Mouse (Mus musculus): ENCODE results near the gene Dip2b. TPM values are rescaled to one million over a fixed set of nuclear protein-coding genes. Genes with fewer than 3 reads are reported as not detected.

The Dip2b gene
- polyA plus RNA-seq, 1 experiment, result 20.3 TPM

- no peak overlapping the region for H3K4me3 ChIP-seq (ENCODE audit: control insufficient read depth, low read depth, low read length)
Measured at GRCm38 (mm10) chr15:100129151-100129790, 90.8 kb downstream of the Dip2b start.

DNA sequence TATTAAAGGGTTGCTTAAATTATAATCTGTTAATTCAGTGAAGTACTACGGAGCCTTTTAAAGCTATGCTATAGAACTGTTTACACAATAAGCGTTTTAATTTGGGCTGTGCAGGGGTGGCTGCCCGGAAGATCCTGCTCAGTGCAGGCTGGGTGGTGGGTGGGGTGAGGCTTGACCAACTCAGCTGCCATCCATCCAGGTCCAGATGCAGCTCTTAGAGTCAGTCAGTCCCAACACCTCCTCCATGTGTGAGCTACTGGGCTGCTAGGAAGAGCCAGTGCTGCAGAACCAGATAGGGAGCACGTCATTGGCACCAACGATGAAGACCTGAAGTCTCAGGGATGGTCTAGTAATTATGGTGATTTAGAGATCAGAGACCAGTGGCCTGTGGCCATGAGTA lies 101.2 kb downstream of the Dip2b start:
- Histone ChIP-seq H3K27me3 (ENCODE audit: control insufficient read depth, insufficient read depth, low read length) (no peaks in the 10 kb centered on the region), H3K27ac (ENCODE audit: control insufficient read depth, insufficient read depth, low read depth, low read length) (no peak overlapping the region), H3K4me3 (ENCODE audit: control insufficient read depth, low read depth, low read length) (no peak overlapping the region), H3K36me3 (ENCODE audit: control insufficient read depth, insufficient read depth, low read length) (no peaks in the 10 kb centered on the region), H3K4me1 (ENCODE audit: control insufficient read depth, insufficient read depth, low read length) (no peaks in the 10 kb centered on the region)
- TF ChIP-seq CTCF (IDR thresholded peaks at IDR 0.05; ENCODE audit: control insufficient read depth, insufficient read depth, insufficient replicate concordance, low read depth, low read length) (no peak), POLR2A (IDR thresholded peaks at IDR 0.05; ENCODE audit: control insufficient read depth, low read depth, low read length) (no peak)

More at GRCm38 (mm10) chr15:100129151-100129790, 90.8 kb downstream of the Dip2b start:
- Histone ChIP-seq H3K36me3 (ENCODE audit: control insufficient read depth, insufficient read depth, low read length) (no peaks in the 10 kb centered on the region; the same call in 1 of the 2 replicates), H3K27me3 (ENCODE audit: control insufficient read depth, insufficient read depth, low read length) (no peaks in the 10 kb centered on the region), H3K27ac (ENCODE audit: control insufficient read depth, insufficient read depth, low read depth, low read length) (no peak overlapping the region), H3K4me1 (ENCODE audit: control insufficient read depth, insufficient read depth, low read length) (no peaks in the 10 kb centered on the region; the same call in 1 of the 2 replicates)
- TF ChIP-seq POLR2A (IDR thresholded peaks at IDR 0.05; ENCODE audit: control insufficient read depth, low read depth, low read length) (no peak), CTCF (IDR thresholded peaks at IDR 0.05; ENCODE audit: control insufficient read depth, insufficient read depth, insufficient replicate concordance, low read depth, low read length) (no peak)

- Histone ChIP-seq H3K4me3 (ENCODE audit: control insufficient read depth, low read depth, low read length) (no peak overlapping the region), H3K36me3 (ENCODE audit: control insufficient read depth, insufficient read depth, low read length) (no peaks in the 10 kb centered on the region), H3K27ac (ENCODE audit: control insufficient read depth, insufficient read depth, low read depth, low read length) (no peak overlapping the region), H3K4me1 (ENCODE audit: control insufficient read depth, insufficient read depth, low read length) (no peaks in the 10 kb centered on the region), H3K27me3 (ENCODE audit: control insufficient read depth, insufficient read depth, low read length) (no peaks in the 10 kb centered on the region)
- TF ChIP-seq POLR2A (IDR thresholded peaks at IDR 0.05; ENCODE audit: control insufficient read depth, low read depth, low read length) (no peak), CTCF (IDR thresholded peaks at IDR 0.05; ENCODE audit: control insufficient read depth, insufficient read depth, insufficient replicate concordance, low read depth, low read length) (no peak)
Measured at GRCm38 (mm10) chr15:100140428-100140827, 102.0 kb downstream of the Dip2b start.

- H3K4me3 ChIP-seq (ENCODE audit: control insufficient read depth, low read depth, low read length), result no peak overlapping the region
- H3K4me1 ChIP-seq (ENCODE audit: control insufficient read depth, insufficient read depth, low read length), result no peaks in the 10 kb centered on the region
- no peak overlapping the region for H3K27ac ChIP-seq (ENCODE audit: control insufficient read depth, insufficient read depth, low read depth, low read length)
- H3K27me3 ChIP-seq (ENCODE audit: control insufficient read depth, insufficient read depth, low read length), result no peaks in the 10 kb centered on the region
- no peaks in the 10 kb centered on the region for H3K36me3 ChIP-seq (ENCODE audit: control insufficient read depth, insufficient read depth, low read length)
- no peak for TF ChIP-seq CTCF (IDR thresholded peaks at IDR 0.05; ENCODE audit: control insufficient read depth, insufficient read depth, insufficient replicate concordance, low read depth, low read length)
- TF ChIP-seq POLR2A (IDR thresholded peaks at IDR 0.05; ENCODE audit: control insufficient read depth, low read depth, low read length), result no peak
Measured at GRCm38 (mm10) chr15:100143091-100143801, 104.8 kb downstream of the Dip2b start.

DNA sequence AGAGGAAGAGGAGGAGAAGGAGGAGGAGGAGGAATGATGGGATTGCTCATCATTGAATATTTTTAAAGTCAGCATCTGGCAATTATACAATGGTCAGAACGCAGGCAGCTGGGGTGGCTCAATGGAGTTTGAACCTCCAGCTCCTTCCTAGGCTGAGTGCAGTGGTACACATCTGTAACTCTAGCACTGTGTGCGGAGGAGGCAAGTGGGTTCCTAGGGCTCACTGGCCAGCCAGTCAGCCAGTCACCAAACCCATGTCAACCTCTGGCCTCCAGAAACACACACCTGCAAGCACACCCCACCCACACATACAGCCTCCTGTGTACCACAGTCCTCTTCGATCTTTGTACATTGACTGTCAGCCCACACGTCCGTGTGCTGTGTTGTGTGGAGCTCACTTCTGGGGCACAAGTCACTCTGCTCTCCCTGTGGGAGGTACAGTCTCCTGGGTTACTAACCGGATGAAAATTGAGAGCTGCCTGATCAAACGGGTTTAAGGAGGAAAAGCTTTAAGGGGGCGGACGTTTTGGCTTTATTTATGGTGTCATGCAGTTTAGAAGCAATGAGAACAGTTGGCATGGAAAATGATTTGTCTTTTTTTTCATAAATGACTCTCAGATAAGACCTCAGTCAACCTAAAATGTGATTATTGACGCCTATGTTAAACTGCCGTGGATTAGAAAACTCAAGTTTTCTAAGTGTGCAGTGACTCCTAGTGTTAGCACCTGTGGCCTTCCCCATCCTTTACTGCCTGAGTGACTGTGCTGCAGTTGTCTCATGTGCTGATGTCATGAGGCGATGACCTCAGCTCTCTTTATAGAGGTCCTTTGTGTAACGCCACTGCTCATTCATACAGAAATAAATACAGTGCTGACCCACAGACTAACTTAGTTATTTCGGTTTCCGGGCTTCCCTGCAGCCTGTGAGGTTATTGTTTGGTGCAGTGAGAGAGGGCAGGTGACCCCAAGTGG lies 106.7 kb downstream of the Dip2b start:
- Histone ChIP-seq H3K36me3 (ENCODE audit: control insufficient read depth, insufficient read depth, low read length) (no peaks in the 10 kb centered on the region), H3K27me3 (ENCODE audit: control insufficient read depth, insufficient read depth, low read length) (no peaks in the 10 kb centered on the region), H3K4me1 (ENCODE audit: control insufficient read depth, insufficient read depth, low read length) (no peaks in the 10 kb centered on the region), H3K27ac (ENCODE audit: control insufficient read depth, insufficient read depth, low read depth, low read length) (no peak overlapping the region), H3K4me3 (ENCODE audit: control insufficient read depth, low read depth, low read length) (no peak overlapping the region)
- TF ChIP-seq POLR2A (IDR thresholded peaks at IDR 0.05; ENCODE audit: control insufficient read depth, low read depth, low read length) (no peak), CTCF (IDR thresholded peaks at IDR 0.05; ENCODE audit: control insufficient read depth, insufficient read depth, insufficient replicate concordance, low read depth, low read length) (no peak)

GRCm38 (mm10) chr15:100145917-100146316 lies 107.5 kb downstream of the Dip2b start:
- Histone ChIP-seq H3K4me3 (ENCODE audit: control insufficient read depth, low read depth, low read length) (no peak overlapping the region), H3K27me3 (ENCODE audit: control insufficient read depth, insufficient read depth, low read length) (no peaks in the 10 kb centered on the region), H3K36me3 (ENCODE audit: control insufficient read depth, insufficient read depth, low read length) (no peaks in the 10 kb centered on the region), H3K4me1 (ENCODE audit: control insufficient read depth, insufficient read depth, low read length) (no peaks in the 10 kb centered on the region), H3K27ac (ENCODE audit: control insufficient read depth, insufficient read depth, low read depth, low read length) (no peak overlapping the region)
- no peak for TF ChIP-seq POLR2A (IDR thresholded peaks at IDR 0.05; ENCODE audit: control insufficient read depth, low read depth, low read length)

DNA sequence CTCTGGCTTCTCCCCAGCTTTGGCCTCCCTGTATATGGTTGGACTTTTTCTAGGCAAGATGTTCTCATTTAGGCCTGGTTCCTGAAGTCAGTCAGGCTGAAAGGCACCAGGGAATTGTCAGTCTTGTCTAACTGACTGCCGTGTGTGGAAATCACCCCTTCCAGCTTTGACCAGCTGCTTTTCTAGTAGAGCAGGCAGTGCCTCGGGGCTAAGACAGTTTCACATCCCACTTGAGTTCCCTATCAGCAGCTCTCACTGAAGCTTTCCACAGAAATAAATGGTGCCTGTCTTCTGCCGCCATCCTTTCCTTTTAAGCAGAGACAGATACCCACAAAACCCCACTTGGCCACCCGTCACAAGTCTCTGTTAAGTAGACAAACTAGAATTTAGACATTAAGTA lies 112.1 kb downstream of the Dip2b start:
- no peak for TF ChIP-seq CTCF (IDR thresholded peaks at IDR 0.05; ENCODE audit: control insufficient read depth, insufficient read depth, insufficient replicate concordance, low read depth, low read length)
- TF ChIP-seq POLR2A (IDR thresholded peaks at IDR 0.05; ENCODE audit: control insufficient read depth, low read depth, low read length), result no peak
- H3K4me1 ChIP-seq (ENCODE audit: control insufficient read depth, insufficient read depth, low read length), result peaks cover 2% of the 10 kb centered on the region; the same call in 1 of the 2 replicates
- no peaks in the 10 kb centered on the region; the same call in 1 of the 2 replicates for H3K36me3 ChIP-seq (ENCODE audit: control insufficient read depth, insufficient read depth, low read length)
- no peaks in the 10 kb centered on the region for H3K27me3 ChIP-seq (ENCODE audit: control insufficient read depth, insufficient read depth, low read length)
- H3K27ac ChIP-seq (ENCODE audit: control insufficient read depth, insufficient read depth, low read depth, low read length), result no peak overlapping the region
- no peak overlapping the region for H3K4me3 ChIP-seq (ENCODE audit: control insufficient read depth, low read depth, low read length)
